Mouse (Mus musculus) inflammation-experienced regulatory T-cells, adult 6 months (primary cell): ENCODE data around the gene Pank2. TPM values are rescaled to one million over a fixed set of nuclear protein-coding genes. Genes with fewer than 3 reads are reported as not detected.

Experiments
- ATAC-seq: one replicate; pipeline ENCODE4 v1.8.0; 2017
- polyA plus RNA-seq, 3 experiments: library from polyadenylated mRNA; unstranded; fragments of 100-300 nt; shearing (Covaris generic); gene quantifications; one replicate each; pipeline ENCODE4 v1.2.1; 2017

Gene Pank2
- polyA plus RNA-seq, 3 experiments from 2014 or later, result 9.9 to 12.1 (median 11.9) TPM

- ATAC-seq, result no peak
Measured at GRCm38 (mm10) chr2:131330548-131330947, 68.3 kb downstream of the Pank2 start.

GRCm38 (mm10) chr2:131337602-131338001 is 75.3 kb downstream of the Pank2 start:
- no peak for ATAC-seq

GRCm38 (mm10) chr2:131344449-131344848 is 82.2 kb downstream of the Pank2 start:
- ATAC-seq, result no peak

- no peak for ATAC-seq
Measured at GRCm38 (mm10) chr2:131345556-131345955, 83.3 kb downstream of the Pank2 start.

Other genes starting within 250 kb of the Pank2 start
- under 1 TPM in 1 of 3 experiments, not detected in 2; 0.38 TPM for gene Gfra4, start 219.4 kb upstream of the Pank2 start, polyA plus RNA-seq
- gene Adam33, start 198.7 kb upstream of the Pank2 start, polyA plus RNA-seq, result under 1 TPM in 2 of 3 experiments, not detected in 1; 0.15 to 0.42 TPM
- not detected for gene Siglec1, start 175.7 kb upstream of the Pank2 start, polyA plus RNA-seq
- under 1 TPM in 2 of 3 experiments, not detected in 1; 0.10 to 0.40 TPM for gene Hspa12b, start 135.2 kb upstream of the Pank2 start, polyA plus RNA-seq
- gene Gm11037, start 129.0 kb upstream of the Pank2 start, polyA plus RNA-seq, result not detected
- 10 to 100 TPM; 36.5 to 54.8 (median 46.3) TPM for gene 1700037H04Rik, start 102.4 kb upstream of the Pank2 start, polyA plus RNA-seq
- gene Cenpb, start 82.4 kb upstream of the Pank2 start, polyA plus RNA-seq, result 1 to 10 TPM; 2.4 to 3.1 (median 2.7) TPM
- gene Cdc25b, start 75.5 kb upstream of the Pank2 start, polyA plus RNA-seq, result 100 to 1,000 TPM in 1 of 3 experiments, 10 to 100 TPM in 2; 55.5 to 163 (median 71.5) TPM
- under 1 TPM in 2 of 3 experiments, not detected in 1; 0.47 to 0.54 TPM for gene Spef1, start 75.2 kb upstream of the Pank2 start, polyA plus RNA-seq
- 10 to 100 TPM; 13.4 to 25.1 (median 20.9) TPM for gene Ap5s1, start 55.4 kb upstream of the Pank2 start, polyA plus RNA-seq
- 10 to 100 TPM; 18.2 to 20.5 (median 18.8) TPM for gene Mavs, start 28.4 kb upstream of the Pank2 start, polyA plus RNA-seq
- gene Rnf24, start 90.4 kb downstream of the Pank2 start, polyA plus RNA-seq, result under 1 TPM; 0.72 to 0.91 (median 0.75) TPM
- 10 to 100 TPM in 2 of 3 experiments, 1 to 10 TPM in 1; 8.6 to 14.8 (median 12.8) TPM for gene Smox, start 229.0 kb downstream of the Pank2 start, polyA plus RNA-seq